Mouse (Mus musculus) midbrain, postnatal 0 days (tissue): Measurements from ENCODE around the gene Ehbp1l1. TPM values are rescaled to one million over a fixed set of nuclear protein-coding genes. Genes with fewer than 3 reads are reported as not detected.

Source experiments
- ATAC-seq: fragments of 200-750 bp; cut with Nextera tagmentation; 2 replicates; pipeline ENCODE4 v1.8.0; 2017; ENCODE audit warnings: moderate number of reproducible peaks, mild to moderate bottlenecking, moderate TSS enrichment, moderate library complexity; ENCODE audit not compliant: low FRiP score
- DNase-seq: peaks from one replicate; pipeline ENCODE4 v3.0.0-alpha.2; 2015; ENCODE audit warnings: low spot score
- H3K27ac ChIP-seq: fragments of 300-500 bp; sonication (generic); 2 replicates; pipeline ENCODE4 v1.5.1; 2014; ENCODE audit warnings: low read depth, mild to moderate bottlenecking, low read length, mixed read lengths
- H3K27me3 ChIP-seq: fragments of 300-500 bp; sonication (generic); 2 replicates; pipeline ENCODE4 v1.6.1; 2014; ENCODE audit warnings: low read length, control low read depth, mixed read lengths; ENCODE audit not compliant: insufficient read depth
- H3K36me3 ChIP-seq: fragments of 300-500 bp; sonication (generic); 2 replicates; pipeline ENCODE4 v1.6.1; 2014; ENCODE audit warnings: low read length, control low read depth, mixed read lengths; ENCODE audit not compliant: insufficient read depth
- H3K4me1 ChIP-seq: fragments of 300-500 bp; sonication (generic); 2 replicates; pipeline ENCODE4 v1.6.1; 2014; ENCODE audit warnings: mild to moderate bottlenecking, control low read depth, antibody characterized with exemption, low read length, mixed read lengths; ENCODE audit not compliant: insufficient read depth
- H3K4me2 ChIP-seq: fragments of 300-500 bp; sonication (generic); 2 replicates; pipeline ENCODE4 v1.6.1; 2014; ENCODE audit warnings: low read depth, mild to moderate bottlenecking, low read length, mixed read lengths; ENCODE audit not compliant: poor library complexity, severe bottlenecking
- H3K4me3 ChIP-seq: fragments of 300-500 bp; sonication (generic); 2 replicates; pipeline ENCODE4 v1.5.1; 2014; ENCODE audit warnings: low read depth, mild to moderate bottlenecking, low read length, moderate library complexity
- H3K9ac ChIP-seq: fragments of 300-500 bp; sonication (generic); replicated peaks from 2 replicates; pipeline ENCODE4 v1.6.1; 2014; ENCODE audit warnings: mild to moderate bottlenecking, low read length, moderate library complexity, mixed read lengths; ENCODE audit not compliant: poor library complexity, severe bottlenecking
- H3K9me3 ChIP-seq: fragments of 300-500 bp; sonication (generic); 2 replicates; pipeline ENCODE4 v1.6.1; 2016; ENCODE audit warnings: low read length, control low read depth
- CTCF ChIP-seq: IDR thresholded peaks from 2 replicates; pipeline ENCODE4 v1.5.1; 2016; ENCODE audit warnings: antibody characterized with exemption, mild to moderate bottlenecking
- WGBS: fragments of 180-500 bp; shearing (Covaris S2); extraction: QIAGEN DNeasy Blood & Tissue Kit; methylation state at CpG from one replicate; pipeline ENCODE4 v1.1.7; 2014; 5-methylcytosine and 5-hydroxymethylcytosine counted together
- polyA plus RNA-seq: library from polyadenylated mRNA; unstranded; fragments of >200 nt; fragmentation: Nextera tagmentation; extraction: Ambion mirVana; gene quantifications from 2 replicates; pipeline ENCODE4 v1.2.1, GENCODE M21; 2015
- total RNA-seq: library from RNA; depleted of rRNA; stranded (reverse); fragments of >200 nt; gene quantifications from 2 replicates; pipeline ENCODE4 v1.2.3, GENCODE M21; 2014

The Ehbp1l1 gene
- total and polyA plus RNA-seq, 2 experiments from 2014 or later, result 25.6 to 65.2 TPM

DNA sequence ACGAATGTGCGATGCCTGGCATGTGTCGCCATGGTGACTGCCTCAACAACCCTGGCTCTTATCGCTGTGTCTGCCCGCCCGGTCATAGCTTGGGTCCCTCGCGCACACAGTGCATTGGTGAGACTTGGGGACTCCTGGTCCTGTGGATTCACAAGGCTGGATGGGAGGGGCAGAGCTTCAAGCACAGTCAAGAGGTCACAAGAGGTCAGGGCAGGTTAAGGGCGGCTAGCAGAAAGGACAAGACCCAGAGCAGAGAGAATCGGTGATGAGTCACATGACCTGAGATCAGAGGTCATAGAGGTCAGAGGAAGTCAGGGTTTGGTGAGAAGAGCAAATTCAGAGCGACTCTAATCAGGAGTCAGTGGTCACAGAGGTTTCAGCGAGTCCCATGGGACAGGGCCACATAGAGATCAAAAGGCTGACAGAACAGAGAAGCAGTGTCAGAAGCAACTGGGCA, 20.8 kb upstream of the Ehbp1l1 start:
- H3K36me3 ChIP-seq, result no peaks in the 10 kb centered on the region
- ATAC-seq (no peak), DNase-seq (no peak)
- H3K4me3 ChIP-seq, result peak overlapping the region; percentile 12; the same call in 1 of the 2 replicates
- H3K4me1 ChIP-seq, result 0 out of 2 replicates have a peak, but pooled peaks cover 8% of the 10 kb centered on the region
- no peaks in the 10 kb centered on the region for H3K9me3 ChIP-seq
- peak overlapping the region; percentile 59 for H3K4me2 ChIP-seq
- H3K27me3 ChIP-seq, result peaks cover 27% of the 10 kb centered on the region
- H3K9ac ChIP-seq, result no peak overlapping the region
- TF ChIP-seq CTCF, result no peak
- WGBS, result 21% methylated on average over 12 of the region's 12 CpGs
- H3K27ac ChIP-seq, result no peak overlapping the region

DNA sequence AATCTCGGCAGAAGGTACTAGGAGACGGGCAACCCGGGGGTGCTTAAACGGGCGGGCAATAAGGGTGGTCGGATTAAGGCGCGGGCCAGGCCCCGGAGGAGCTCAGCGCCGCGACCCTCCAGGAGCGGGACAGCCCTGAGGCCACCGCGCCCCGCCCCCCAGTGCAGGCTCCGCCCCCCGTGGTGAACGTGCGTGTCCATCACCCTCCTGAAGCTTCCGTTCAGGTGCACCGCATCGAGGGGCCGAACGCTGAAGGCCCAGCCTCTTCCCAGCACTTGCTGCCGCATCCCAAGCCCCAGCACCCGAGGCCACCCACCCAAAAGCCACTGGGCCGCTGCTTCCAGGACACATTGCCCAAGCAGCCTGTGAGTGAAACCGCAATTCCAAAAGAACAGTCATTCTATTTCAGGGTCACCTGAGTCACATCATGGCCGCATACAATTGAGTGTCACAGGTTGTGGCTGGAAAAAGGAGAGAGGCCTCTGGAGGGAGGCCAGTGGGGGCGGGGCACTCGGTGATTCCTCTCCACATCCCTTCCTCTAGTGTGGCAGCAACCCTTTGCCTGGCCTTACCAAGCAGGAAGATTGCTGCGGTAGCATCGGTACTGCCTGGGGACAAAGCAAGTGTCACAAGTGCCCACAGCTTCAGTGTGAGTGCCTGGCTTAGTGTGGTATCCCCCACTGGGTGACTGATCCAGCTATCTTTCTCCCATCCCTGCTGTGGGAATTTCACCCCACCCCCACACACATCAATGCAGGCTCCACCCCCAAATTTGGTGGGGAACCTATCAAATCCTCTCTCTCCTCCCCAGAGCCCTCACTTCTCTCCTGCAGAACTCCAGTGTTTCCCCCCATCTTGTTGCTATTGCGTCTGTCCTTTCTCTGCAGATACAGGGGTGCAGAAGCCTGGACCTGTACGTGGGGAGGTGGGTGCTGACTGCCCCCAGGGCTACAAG, 19.9 kb upstream of the Ehbp1l1 start:
- 10% methylated on average over 32 of the region's 36 CpGs for WGBS
- 0 out of 2 replicates have a peak, but pooled peaks have one; percentile 33 for ATAC-seq

DNA sequence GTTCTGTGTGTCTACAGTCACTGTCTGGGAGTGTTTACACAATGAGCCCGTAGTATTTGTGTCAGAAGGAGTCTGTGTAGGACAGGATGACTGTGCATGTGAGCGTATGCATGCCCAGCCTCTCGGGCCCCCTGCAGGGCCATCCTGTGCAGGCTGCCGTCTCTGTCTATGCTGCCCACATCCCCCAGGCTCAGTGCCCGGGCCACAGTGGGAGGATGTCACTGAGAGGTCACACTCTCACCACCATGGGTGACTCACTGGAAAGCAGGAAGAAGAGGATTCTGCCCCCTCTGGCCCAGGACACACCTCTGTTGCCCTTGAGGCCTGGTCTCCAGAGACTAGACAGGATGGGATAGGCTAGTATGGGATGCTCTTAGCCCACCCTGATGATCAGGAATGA, 17.5 kb upstream of the Ehbp1l1 start:
- ATAC-seq (no peak), DNase-seq (no peak)
- WGBS, result 57% methylated on average over 5 of the region's 5 CpGs

More for the DNA sequence above, 19.9 kb upstream of the Ehbp1l1 start:
- Histone ChIP-seq H3K9me3 (no peaks in the 10 kb centered on the region), H3K4me1 (0 out of 2 replicates have a peak, but pooled peaks cover 8% of the 10 kb centered on the region), H3K27me3 (peaks cover 23% of the 10 kb centered on the region), H3K4me3 (peak overlapping the region; percentile 28), H3K9ac (peak overlapping the region; percentile 59), H3K4me2 (peak overlapping the region; percentile 59), H3K27ac (peak overlapping the region; percentile 19; the same call in 1 of the 2 replicates), H3K36me3 (no peaks in the 10 kb centered on the region)
- TF ChIP-seq CTCF, result no peak
- DNase-seq, result peak; percentile 69

DNA sequence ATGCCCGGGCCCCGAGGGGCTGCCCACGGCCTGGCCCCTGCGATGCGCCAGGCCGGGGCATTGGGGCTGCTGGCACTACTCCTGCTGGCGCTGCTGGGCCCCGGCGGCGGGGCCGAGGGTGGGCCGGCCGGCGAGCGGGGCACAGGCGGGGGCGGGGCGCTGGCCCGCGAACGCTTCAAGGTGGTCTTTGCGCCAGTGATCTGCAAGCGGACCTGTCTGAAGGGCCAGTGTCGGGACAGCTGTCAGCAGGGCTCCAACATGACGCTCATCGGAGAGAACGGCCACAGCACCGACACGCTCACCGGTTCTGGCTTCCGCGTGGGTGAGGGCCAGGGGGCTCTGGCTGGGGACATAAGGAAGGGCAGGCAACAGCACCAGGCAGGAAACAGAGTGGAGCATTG, 16.1 kb upstream of the Ehbp1l1 start:
- WGBS, result 3% methylated on average over 31 of the region's 32 CpGs
- peak overlapping the region; percentile 96 for H3K4me2 ChIP-seq
- peak overlapping the region; percentile 57; the same call in 1 of the 2 replicates for H3K27ac ChIP-seq
- ATAC-seq (0 out of 2 replicates have a peak, but pooled peaks have one; percentile 18), DNase-seq (no peak)
- 0 out of 2 replicates have a peak, but pooled peaks cover 8% of the 10 kb centered on the region for H3K4me1 ChIP-seq
- peaks cover 11% of the 10 kb centered on the region; the same call in 1 of the 2 replicates for H3K27me3 ChIP-seq
- H3K4me3 ChIP-seq, result peak overlapping the region; percentile 53
- H3K36me3 ChIP-seq, result no peaks in the 10 kb centered on the region
- no peak for TF ChIP-seq CTCF
- H3K9me3 ChIP-seq, result no peaks in the 10 kb centered on the region
- peak overlapping the region; percentile 68 for H3K9ac ChIP-seq

More for the DNA sequence above, 17.5 kb upstream of the Ehbp1l1 start:
- no peaks in the 10 kb centered on the region for H3K36me3 ChIP-seq
- no peak overlapping the region for H3K9ac ChIP-seq
- H3K9me3 ChIP-seq, result no peaks in the 10 kb centered on the region
- H3K27me3 ChIP-seq, result peaks cover 11% of the 10 kb centered on the region; the same call in 1 of the 2 replicates
- H3K4me3 ChIP-seq, result no peak overlapping the region
- no peak overlapping the region for H3K4me2 ChIP-seq
- no peak for TF ChIP-seq CTCF
- H3K27ac ChIP-seq, result no peak overlapping the region
- H3K4me1 ChIP-seq, result 0 out of 2 replicates have a peak, but pooled peaks cover 8% of the 10 kb centered on the region

DNA sequence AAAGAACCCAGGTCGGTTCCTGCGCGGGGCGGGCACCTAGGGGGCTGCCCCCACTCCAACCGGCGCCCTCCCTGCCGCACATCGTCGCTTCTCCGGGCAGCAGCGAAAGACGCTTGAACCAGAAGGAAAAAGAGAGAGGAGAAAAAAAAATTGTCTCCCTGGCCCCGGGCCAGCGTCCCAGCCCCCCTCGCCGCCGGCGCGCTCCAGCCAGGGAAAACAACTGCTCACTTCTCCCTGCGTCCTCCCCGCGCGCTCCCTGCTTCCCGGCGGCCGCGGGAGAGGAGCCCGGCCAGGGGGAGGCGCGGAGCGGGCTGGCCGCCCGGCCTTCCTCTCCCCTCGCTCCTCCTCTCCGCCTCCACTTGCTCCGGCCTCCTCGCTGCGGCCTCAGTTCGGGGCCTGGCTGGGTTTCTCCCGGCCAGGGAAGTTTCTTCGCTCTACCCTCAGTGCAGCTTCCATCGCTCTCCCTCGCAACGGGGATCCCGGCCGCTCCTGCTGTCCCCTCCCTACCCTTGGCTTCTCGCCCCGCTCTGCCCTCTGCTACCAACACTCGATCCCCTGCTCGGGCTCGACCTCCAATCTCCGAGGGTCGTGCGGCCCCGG, 15.6 kb upstream of the Ehbp1l1 start:
- DNase-seq (peak; percentile 75), ATAC-seq (peak; percentile 38; the same call in 1 of the 2 replicates)
- Histone ChIP-seq H3K36me3 (no peaks in the 10 kb centered on the region), H3K27me3 (peaks cover 11% of the 10 kb centered on the region; the same call in 1 of the 2 replicates), H3K4me3 (peak overlapping the region; percentile 53), H3K4me1 (0 out of 2 replicates have a peak, but pooled peaks cover 6% of the 10 kb centered on the region), H3K27ac (peak overlapping the region; percentile 57), H3K4me2 (peak overlapping the region; percentile 96), H3K9ac (peak overlapping the region; percentile 68), H3K9me3 (no peaks in the 10 kb centered on the region)
- WGBS, result 2% methylated on average over 43 of the region's 55 CpGs
- TF ChIP-seq CTCF, result no peak
